Mouse (Mus musculus) heart, adult 18-20 months (tissue): ENCODE measurements around the gene Henmt1. TPM values are rescaled to one million over a fixed set of nuclear protein-coding genes. Genes with fewer than 3 reads are reported as not detected.

Experiments
- DNase-seq, 2 experiments: peaks; one replicate each; pipeline ENCODE4 v3.0.0; 2021 to 2022; ENCODE audit warnings: mixed read lengths in 1 of 2
- total RNA-seq, 2 experiments: library from RNA; stranded (reverse); gene quantifications; 2 replicates each; pipeline ENCODE4 v1.2.3; 2021

Henmt1 gene
- total RNA-seq, 2 experiments from 2014 or later, result not detected

- no peak for DNase-seq
Measured at GRCm38 (mm10) chr3:108940001-108940633, 444 bp downstream of the Henmt1 start, which contains the start of gene Gm9857. TSS of gene Gm9857 (minus strand) at chr3:108940445.

GRCm38 (mm10) chr3:108940996-108941395 lies 1.3 kb downstream of the Henmt1 start:
- no peak for DNase-seq

GRCm38 (mm10) chr3:108957976-108958375 lies 18.3 kb downstream of the Henmt1 start:
- no peak for DNase-seq

GRCm38 (mm10) chr3:108959680-108960295 lies 20.1 kb downstream of the Henmt1 start:
- no peak for DNase-seq

DNA sequence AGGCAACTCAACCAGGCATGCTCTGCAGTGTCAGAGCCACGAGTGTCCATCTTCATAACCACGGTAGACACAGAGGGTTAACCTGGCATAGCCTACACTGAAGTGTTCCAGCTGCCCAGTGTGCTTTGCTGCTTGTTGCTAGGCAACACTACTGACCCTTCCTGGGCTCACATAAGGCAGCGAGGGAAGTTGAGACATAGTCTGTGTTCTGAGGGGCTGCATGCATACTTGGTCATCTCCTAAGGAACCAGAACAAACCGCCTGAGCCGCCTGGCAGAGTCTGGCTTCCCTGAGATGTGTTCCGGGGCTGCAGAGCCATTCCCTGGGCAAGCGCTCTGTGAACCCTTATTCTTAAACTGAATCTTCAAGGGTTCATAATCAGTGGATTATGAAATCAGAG lies 21.6 kb downstream of the Henmt1 start:
- DNase-seq, result no peak

DNA sequence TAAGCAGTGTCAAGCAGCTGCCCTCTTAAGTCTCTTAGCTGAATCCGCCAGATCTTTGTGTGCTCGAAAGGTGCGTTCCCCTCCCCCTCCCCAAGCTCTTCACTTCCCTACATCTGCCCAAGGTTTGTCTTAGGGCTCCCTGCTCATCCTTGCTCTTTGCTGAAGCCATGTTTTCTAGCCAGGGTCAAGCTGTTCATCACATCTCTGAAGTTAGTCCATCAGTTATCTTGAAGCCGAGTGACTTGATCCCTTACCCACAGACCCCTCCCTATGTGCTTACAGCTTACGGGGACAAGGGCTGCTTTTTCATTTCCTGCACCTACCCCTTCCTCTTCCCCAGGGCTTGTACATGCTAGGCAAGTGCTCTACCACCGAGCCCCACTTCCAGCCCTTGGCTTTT lies 22.0 kb downstream of the Henmt1 start:
- no peak for DNase-seq

DNA sequence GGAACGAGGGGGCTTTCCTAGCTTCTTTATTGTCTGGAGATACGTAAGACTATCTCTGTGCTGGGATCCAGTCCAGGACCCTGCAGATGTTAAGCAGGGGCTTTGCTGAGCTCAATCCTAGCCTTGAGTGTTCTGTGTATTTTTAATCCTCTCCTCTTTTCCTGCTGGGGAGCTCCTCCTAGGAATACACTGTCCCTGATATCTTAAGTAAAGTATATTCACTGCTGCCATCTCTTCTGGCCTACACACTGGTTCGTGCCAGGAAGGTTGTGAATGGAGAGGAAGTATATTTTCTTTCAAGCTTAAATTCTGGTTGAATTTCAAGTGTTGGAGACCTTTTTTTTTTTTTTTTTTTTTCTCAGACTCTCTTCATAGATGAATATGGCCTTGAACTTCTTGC lies 23.6 kb downstream of the Henmt1 start:
- DNase-seq, result no peak

GRCm38 (mm10) chr3:108963776-108964175 lies 24.1 kb downstream of the Henmt1 start:
- no peak for DNase-seq

- no peak for DNase-seq
Measured at GRCm38 (mm10) chr3:108964361-108965044, 24.8 kb downstream of the Henmt1 start.

DNA sequence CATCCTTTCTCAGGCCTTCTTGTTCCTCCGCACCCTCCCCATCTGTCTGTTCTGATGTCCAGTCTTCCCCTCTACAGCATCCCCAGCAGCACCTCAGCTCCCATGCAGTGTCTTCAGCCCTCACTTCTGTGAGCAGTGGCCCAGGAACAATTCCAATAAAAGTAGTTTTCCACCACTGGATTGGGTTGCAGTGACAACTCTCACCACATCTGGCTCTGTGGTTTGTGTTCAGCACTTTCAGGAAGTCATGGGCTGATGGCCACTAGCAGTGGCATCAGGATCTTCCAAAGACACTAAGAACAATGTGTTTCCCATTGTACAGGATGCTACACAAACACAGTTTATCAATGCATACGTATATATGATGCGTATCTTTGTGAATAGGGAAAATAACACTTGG lies 26.4 kb downstream of the Henmt1 start:
- DNase-seq, result no peak

- DNase-seq, result no peak
Measured at GRCm38 (mm10) chr3:108973980-108974660, 34.4 kb downstream of the Henmt1 start.

DNA sequence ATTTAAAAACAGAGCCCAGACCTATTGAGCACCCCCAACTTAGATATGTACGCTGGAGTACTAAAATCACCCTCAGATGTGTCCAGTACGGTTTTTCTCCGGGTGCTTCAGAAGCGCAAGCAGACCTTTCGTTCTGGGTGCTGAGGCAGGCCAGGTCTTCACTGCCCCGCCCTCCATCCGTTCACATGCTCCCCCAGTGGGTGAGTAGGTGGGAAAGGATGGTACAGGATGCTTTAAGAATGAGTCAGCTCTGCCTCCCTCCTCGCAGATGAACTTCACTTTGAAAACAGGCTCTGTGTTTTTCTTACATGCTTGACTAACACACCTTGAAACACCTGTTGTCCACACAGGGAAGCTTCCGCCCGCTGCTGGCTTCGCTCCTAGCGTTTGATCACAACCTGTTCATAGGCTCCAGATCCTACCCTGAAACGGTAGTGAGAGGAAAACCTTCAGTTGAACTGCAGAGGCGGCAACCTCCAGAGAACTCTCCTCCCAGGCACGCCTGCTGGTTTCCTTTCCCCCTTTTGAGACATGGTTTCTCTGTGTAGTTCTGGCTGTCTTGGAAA lies 35.3 kb downstream of the Henmt1 start:
- DNase-seq, result no peak

DNA sequence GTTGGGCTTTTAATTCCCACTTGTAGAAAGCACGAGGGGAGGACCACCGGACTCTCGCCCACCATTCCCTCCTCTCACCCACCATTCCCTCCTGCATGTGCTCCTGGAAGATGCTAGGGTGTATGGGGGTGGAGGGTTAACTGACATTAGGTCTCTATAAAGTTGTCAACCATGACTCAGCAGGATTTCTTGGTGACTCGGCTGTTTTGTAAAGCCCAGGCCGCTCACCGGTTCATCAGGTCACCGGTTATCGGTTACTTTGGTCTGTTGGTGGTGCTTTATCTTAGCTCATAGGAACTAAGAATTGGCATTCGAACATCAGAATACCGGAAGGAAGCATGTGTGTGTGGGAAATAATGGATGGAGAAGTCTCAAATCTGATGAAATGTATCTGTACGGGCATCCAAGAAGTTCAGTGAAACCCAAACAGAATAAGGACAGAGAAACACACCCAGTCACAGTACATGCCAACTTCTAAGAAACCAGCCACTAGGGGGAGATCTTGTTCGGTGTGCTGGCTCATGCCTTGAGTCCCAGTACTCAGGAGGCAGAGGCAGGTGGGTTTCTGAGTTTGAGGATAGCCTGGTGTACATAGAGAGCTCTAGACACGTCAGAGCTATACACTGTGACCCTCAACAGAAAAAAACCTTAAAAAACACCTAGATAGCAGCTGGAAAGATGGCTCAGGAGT lies 37.8 kb downstream of the Henmt1 start:
- peak; percentile 14 to 44 for DNase-seq

DNA sequence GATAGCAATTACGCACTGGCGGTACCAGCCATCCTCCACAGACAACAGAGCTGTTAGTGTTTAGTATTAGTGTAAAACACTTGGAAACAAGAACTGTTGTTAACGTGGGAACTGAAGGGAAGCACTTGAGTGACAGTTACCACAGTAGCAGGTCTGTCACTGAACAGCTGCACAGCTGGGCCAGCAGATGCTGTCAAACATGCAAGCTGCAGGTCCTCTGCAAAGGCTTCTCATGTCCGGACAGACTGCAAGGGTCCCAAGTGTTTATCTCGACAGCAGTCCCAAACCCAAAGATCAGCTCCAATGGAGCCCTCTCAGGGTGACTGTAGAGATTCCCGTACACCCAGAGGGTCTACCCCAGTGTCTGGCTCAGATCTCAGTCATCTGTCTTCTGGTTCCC lies 42.3 kb downstream of the Henmt1 start:
- no peak for DNase-seq

- no peak for DNase-seq
Measured at GRCm38 (mm10) chr3:108983989-108984388, 44.3 kb downstream of the Henmt1 start.

- DNase-seq, result no peak
Measured at GRCm38 (mm10) chr3:108986534-108986933, 46.9 kb downstream of the Henmt1 start.

DNA sequence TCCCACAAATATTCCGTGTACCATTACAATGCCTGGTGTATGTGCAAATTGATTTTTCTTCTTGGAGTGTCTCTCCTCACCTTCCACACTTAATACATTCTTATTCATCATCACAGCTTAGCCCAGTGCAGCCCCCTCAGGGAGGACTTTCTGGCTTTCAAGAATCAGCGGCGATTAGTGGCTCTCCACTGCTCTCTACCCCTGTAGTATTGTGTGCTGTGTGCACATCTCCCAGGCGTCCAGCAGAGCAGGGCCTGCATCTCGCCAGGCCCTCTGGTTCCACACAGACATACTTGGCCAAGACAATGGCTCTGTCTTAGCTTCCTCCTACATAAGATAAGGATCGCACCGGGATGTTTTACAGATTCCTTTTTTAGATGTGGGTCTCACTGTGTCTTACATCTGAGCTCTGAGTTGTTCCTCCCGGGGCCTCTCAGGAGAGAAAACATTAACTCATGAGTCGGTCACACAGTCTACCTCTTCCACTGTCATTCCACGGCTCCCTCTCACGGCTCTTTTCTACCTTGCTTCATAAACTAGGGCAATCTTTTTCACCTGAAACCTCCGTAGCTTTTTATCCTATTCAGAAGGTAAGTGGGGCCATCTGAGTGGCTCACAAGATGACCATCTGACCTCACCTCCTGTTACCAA lies 47.5 kb downstream of the Henmt1 start:
- DNase-seq, result no peak

DNA sequence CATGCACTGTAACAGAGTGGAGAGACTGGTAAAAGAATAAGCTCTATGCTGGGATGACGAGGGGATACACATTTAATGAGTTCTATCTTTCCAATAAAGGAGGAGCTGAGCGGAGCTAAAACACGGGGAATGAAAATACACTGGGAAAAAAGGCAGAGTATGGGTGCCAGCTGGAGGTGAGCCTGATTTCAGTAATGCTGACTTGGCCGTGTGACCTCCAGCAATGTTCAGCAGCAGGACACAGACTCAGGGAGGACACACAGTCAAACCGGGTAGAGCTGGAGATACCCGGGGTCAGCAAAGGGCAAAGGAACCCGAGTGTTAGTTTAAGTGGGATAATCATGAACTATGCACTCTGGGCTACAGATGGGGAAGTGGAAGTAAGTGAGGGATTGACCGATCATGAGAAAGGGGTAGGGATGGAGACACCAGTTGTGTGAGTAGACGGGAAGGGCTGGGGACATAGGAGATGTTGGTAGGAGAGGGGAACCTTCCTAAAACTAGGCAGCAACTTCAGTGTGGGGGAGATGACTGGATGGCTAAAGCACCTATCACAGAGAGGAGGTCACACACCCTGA lies 50.4 kb downstream of the Henmt1 start:
- DNase-seq, result peak; percentile 31 to 54

- no peak for DNase-seq
Measured at GRCm38 (mm10) chr3:108994477-108994876, 54.8 kb downstream of the Henmt1 start.

DNA sequence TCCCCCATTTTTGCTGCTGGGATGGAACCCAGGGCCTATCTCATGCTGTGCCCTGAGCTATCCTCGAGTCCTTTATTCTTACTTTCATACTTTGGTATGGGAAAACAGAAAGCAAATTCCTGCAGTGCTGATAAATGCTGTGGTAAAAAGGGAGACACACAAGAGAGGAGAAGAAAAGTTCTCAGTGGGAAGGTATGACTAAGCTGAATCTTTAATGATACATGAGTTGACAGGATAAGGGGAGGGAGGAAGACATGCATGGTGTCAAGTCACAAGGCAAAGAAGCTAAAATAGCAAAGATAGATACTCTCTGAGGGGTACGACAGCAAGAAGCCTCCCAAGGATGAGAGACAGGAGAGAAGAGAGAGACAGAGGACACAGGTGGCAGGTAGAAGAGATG lies 55.7 kb downstream of the Henmt1 start:
- DNase-seq, result no peak

DNA sequence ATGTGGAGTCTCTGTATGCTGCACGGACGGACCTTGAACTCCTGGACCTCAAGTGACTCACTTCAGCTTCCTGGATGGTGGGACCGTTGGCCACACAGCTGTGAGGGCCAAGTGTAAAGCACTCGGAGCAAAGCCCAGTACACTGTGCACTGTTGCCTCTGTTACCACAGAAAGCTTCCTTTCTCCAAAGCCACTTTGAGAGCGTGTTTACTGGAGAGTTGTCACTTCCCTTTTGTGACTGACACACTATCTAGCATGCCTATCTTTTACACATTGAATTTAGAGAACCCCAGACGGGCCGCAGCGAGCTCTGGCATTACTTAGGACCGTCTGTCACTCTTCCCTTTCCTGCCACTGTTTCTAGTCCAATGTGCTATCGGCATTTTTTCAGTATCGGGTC lies 57.6 kb downstream of the Henmt1 start:
- DNase-seq, result peak; percentile 22 to 53
